Mouse (Mus musculus) lung, adult 2 months (tissue): Measurements from ENCODE around the gene Psmb9.
A peak's percentile ranks its signal among the peaks of the same experiment; 100 is the strongest.

Experiments used
- CTCF ChIP-seq: fragments of 200-500 bp; IDR thresholded peaks from 2 replicates; pipeline ENCODE4 v1.5.1; 2011; ENCODE audit warnings: mild to moderate bottlenecking, low read length, control low read depth; ENCODE audit not compliant: insufficient read depth
- POLR2A ChIP-seq: fragments of 200-500 bp; IDR thresholded peaks from 2 replicates; pipeline ENCODE4 v1.6.1; 2011; ENCODE audit warnings: low read depth, mild to moderate bottlenecking, control low read depth, low read length, borderline replicate concordance; ENCODE audit errors: extremely low read depth

GRCm38 (mm10) chr17:34135297-34136224, 52.0 kb downstream of the Psmb9 start:
- peak; percentile 90; the same call in 1 of the 2 replicates for TF ChIP-seq POLR2A
- TF ChIP-seq CTCF = peak; percentile 97
